Mouse (Mus musculus) brain, embryonic 14.5 days (tissue): Measurements from ENCODE around the gene Pheta1.

ENCODE experiments used
- CTCF ChIP-seq: fragments of 200-500 bp; IDR thresholded peaks from 2 replicates; pipeline ENCODE4 v1.5.1; 2012; ENCODE audit warnings: inconsistent platforms, mild to moderate bottlenecking, moderate library complexity, borderline replicate concordance; ENCODE audit not compliant: insufficient read depth, insufficient read length; ENCODE audit errors: extremely low read depth
- POLR2A ChIP-seq: fragments of 200-500 bp; IDR thresholded peaks from 2 replicates; pipeline ENCODE4 v1.6.1; 2012; ENCODE audit warnings: mild to moderate bottlenecking, inconsistent platforms, borderline replicate concordance; ENCODE audit not compliant: poor library complexity, insufficient read depth, insufficient read length, severe bottlenecking; ENCODE audit errors: extremely low read depth

GRCm38 (mm10) chr5:121870832-121871231 lies 22.0 kb downstream of the Pheta1 start:
- TF ChIP-seq CTCF, result no peak
- TF ChIP-seq POLR2A, result no peak
